Mouse (Mus musculus) liver, embryonic 11.5 days (tissue): ENCODE measurements around the gene Chst8. TPM values are rescaled to one million over a fixed set of nuclear protein-coding genes. Genes with fewer than 3 reads are reported as not detected.

Experiments used
- ATAC-seq: fragments of 200-750 bp; cut with Nextera tagmentation; replicated peaks from 2 replicates; pipeline ENCODE4 v1.8.0; 2017; ENCODE audit warnings: moderate number of reproducible peaks, mild to moderate bottlenecking, moderate TSS enrichment, moderate library complexity; ENCODE audit not compliant: low FRiP score
- DNase-seq: peaks from one replicate; pipeline ENCODE4 v3.0.0-alpha.2; 2017; ENCODE audit warnings: low spot score
- H3K27ac ChIP-seq: fragments of 300-500 bp; sonication (generic); 2 replicates; pipeline ENCODE4 v1.5.1; 2014; ENCODE audit warnings: mild to moderate bottlenecking, low read depth, low read length, control low read depth
- H3K27me3 ChIP-seq: fragments of 300-500 bp; sonication (generic); replicated peaks from 2 replicates; pipeline ENCODE4 v1.6.1; 2014; ENCODE audit warnings: low read length, mixed read lengths; ENCODE audit not compliant: control insufficient read depth, insufficient read depth
- H3K36me3 ChIP-seq: fragments of 300-500 bp; sonication (generic); 2 replicates; pipeline ENCODE4 v1.6.1; 2014; ENCODE audit warnings: mild to moderate bottlenecking, low read length, moderate library complexity, mixed read lengths; ENCODE audit not compliant: control insufficient read depth, insufficient read depth
- H3K4me1 ChIP-seq: fragments of 300-500 bp; sonication (generic); replicated peaks from 2 replicates; pipeline ENCODE4 v1.6.1; 2014; ENCODE audit warnings: low read length, mixed read lengths; ENCODE audit not compliant: control insufficient read depth, insufficient read depth
- H3K4me2 ChIP-seq: fragments of 300-500 bp; sonication (generic); 2 replicates; pipeline ENCODE4 v1.6.1; 2014; ENCODE audit warnings: mild to moderate bottlenecking, control low read depth, moderate library complexity
- H3K4me3 ChIP-seq: fragments of 300-500 bp; sonication (generic); 2 replicates; pipeline ENCODE4 v1.5.1; 2014; ENCODE audit warnings: low read depth, low read length, control low read depth
- H3K9ac ChIP-seq: fragments of 300-500 bp; sonication (generic); 2 replicates; pipeline ENCODE4 v1.6.1; 2014; ENCODE audit warnings: low read depth, low read length, control low read depth
- H3K9me3 ChIP-seq: fragments of 300-500 bp; sonication (generic); 2 replicates; pipeline ENCODE4 v1.6.1; 2016; ENCODE audit warnings: low read length, inconsistent platforms, mixed read lengths; ENCODE audit not compliant: control insufficient read depth
- WGBS: fragments of 180-500 bp; shearing (Covaris S2); extraction: QIAGEN DNeasy Blood & Tissue Kit; methylation state at CpG from one replicate; pipeline ENCODE4 v1.1.7; 2014; 5-methylcytosine and 5-hydroxymethylcytosine counted together
- polyA plus RNA-seq: library from polyadenylated mRNA; unstranded; fragments of >200 nt; fragmentation: Nextera tagmentation; extraction: Ambion mirVana; gene quantifications from 2 replicates; pipeline ENCODE4 v1.2.1, GENCODE M21; 2014

Chst8 gene
- polyA plus RNA-seq, 1 experiment from 2014 or later, result 0.75 TPM

DNA sequence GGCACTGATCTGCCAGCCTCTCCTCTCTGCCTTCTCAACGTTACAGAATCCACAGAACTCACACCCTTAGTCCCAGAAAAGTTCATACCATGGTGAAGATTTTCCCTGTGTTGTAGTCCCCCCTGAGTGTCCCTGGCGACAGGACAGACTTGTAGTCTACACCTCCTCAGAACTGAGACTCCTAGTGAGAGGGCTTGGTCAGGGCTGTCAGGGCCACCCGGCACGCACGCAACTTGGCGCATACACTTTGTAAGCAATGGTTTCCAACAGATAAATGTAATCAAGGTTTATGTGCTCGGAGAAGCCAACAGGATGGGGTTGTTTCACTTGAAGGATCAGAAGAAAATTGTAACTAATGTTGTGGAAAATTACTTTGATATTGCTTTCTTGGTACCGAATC, 67.5 kb downstream of the Chst8 start:
- H3K4me2 ChIP-seq, result no peak overlapping the region
- H3K27me3 ChIP-seq, result no peaks in the 10 kb centered on the region
- DNase-seq, result no peak
- ATAC-seq, result no peak
- H3K4me3 ChIP-seq, result no peak overlapping the region
- 86% methylated on average over 8 of the region's 8 CpGs for WGBS
- H3K4me1 ChIP-seq, result no peaks in the 10 kb centered on the region
- no peak overlapping the region for H3K9ac ChIP-seq
- H3K27ac ChIP-seq, result no peak overlapping the region
- no peaks in the 10 kb centered on the region for H3K36me3 ChIP-seq
- no peaks in the 10 kb centered on the region for H3K9me3 ChIP-seq

GRCm38 (mm10) chr7:34743411-34744085, 69.0 kb downstream of the Chst8 start:
- no peak overlapping the region for H3K9ac ChIP-seq
- ATAC-seq, result no peak
- H3K27me3 ChIP-seq, result no peaks in the 10 kb centered on the region
- no peaks in the 10 kb centered on the region for H3K9me3 ChIP-seq
- H3K4me2 ChIP-seq, result no peak overlapping the region
- no peaks in the 10 kb centered on the region for H3K36me3 ChIP-seq
- H3K4me1 ChIP-seq, result no peaks in the 10 kb centered on the region
- no peak overlapping the region for H3K4me3 ChIP-seq
- no peak for DNase-seq
- H3K27ac ChIP-seq, result no peak overlapping the region
- 65% methylated on average over 8 of the region's 8 CpGs for WGBS

DNA sequence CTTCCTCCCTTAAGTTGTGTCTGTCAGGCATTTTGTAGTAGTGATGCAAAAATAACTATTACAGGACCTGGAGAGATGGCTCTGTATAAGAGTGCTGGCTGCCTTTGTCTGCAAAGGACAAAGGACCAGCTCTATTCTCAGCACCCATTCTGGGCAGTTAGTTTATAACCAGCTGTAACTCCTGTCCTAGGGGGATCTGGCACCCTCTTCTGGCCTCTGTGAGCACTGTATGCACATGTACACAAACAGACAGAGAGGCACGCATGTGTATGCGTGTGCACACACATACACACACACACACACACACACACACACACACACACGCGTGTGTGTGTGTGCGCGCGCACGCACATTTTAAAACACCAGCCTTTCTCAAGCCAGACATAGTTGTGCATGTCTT, 73.1 kb downstream of the Chst8 start:
- H3K4me2 ChIP-seq, result no peak overlapping the region
- H3K9me3 ChIP-seq, result no peaks in the 10 kb centered on the region
- WGBS, result 96% methylated on average over 8 of the region's 8 CpGs
- no peak overlapping the region for H3K27ac ChIP-seq
- DNase-seq, result no peak
- H3K27me3 ChIP-seq, result no peaks in the 10 kb centered on the region
- ATAC-seq, result no peak
- no peaks in the 10 kb centered on the region for H3K36me3 ChIP-seq
- H3K4me1 ChIP-seq, result no peaks in the 10 kb centered on the region
- H3K4me3 ChIP-seq, result no peak overlapping the region
- H3K9ac ChIP-seq, result no peak overlapping the region

DNA sequence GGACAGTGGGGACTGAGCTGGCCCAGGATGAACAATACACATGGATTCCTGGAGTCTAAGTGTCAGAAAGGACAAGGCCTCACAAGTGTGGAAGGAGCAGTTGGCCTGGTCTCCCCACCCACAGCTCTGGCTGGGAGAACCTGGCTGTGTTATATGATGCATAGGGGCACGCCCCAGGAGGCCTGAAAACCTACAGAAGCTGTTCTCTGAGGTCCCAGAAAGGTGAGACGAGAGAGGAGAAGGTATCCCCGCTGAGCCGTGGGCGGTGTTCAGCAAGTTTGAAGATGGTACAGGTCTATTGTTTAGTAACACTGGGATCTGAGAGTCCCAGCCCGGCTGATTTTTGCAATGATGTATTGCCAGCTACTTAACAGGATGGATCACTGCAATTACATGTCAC, 75.3 kb downstream of the Chst8 start:
- DNase-seq (no peak), ATAC-seq (no peak)
- Histone ChIP-seq H3K9me3 (no peaks in the 10 kb centered on the region), H3K27me3 (no peaks in the 10 kb centered on the region), H3K36me3 (no peaks in the 10 kb centered on the region), H3K4me3 (no peak overlapping the region), H3K27ac (no peak overlapping the region), H3K9ac (no peak overlapping the region), H3K4me1 (no peaks in the 10 kb centered on the region), H3K4me2 (no peak overlapping the region)
- 77% methylated on average over 6 of the region's 6 CpGs for WGBS

- WGBS, result 85% methylated on average over 6 of the region's 6 CpGs
- H3K27ac ChIP-seq, result no peak overlapping the region
- H3K4me2 ChIP-seq, result no peak overlapping the region
- H3K9me3 ChIP-seq, result no peaks in the 10 kb centered on the region
- ATAC-seq (no peak), DNase-seq (no peak)
- H3K27me3 ChIP-seq, result no peaks in the 10 kb centered on the region
- no peaks in the 10 kb centered on the region for H3K4me1 ChIP-seq
- no peaks in the 10 kb centered on the region for H3K36me3 ChIP-seq
- H3K4me3 ChIP-seq, result no peak overlapping the region
- H3K9ac ChIP-seq, result no peak overlapping the region
Measured at GRCm38 (mm10) chr7:34734348-34734747, 78.2 kb downstream of the Chst8 start.

GRCm38 (mm10) chr7:34728931-34729330, 83.6 kb downstream of the Chst8 start:
- no peak overlapping the region for H3K9ac ChIP-seq
- no peak overlapping the region for H3K27ac ChIP-seq
- H3K27me3 ChIP-seq, result no peaks in the 10 kb centered on the region
- 35% methylated on average over 6 of the region's 6 CpGs for WGBS
- no peaks in the 10 kb centered on the region for H3K4me1 ChIP-seq
- H3K36me3 ChIP-seq, result no peaks in the 10 kb centered on the region
- ATAC-seq (no peak), DNase-seq (no peak)
- no peak overlapping the region for H3K4me2 ChIP-seq
- no peak overlapping the region for H3K4me3 ChIP-seq
- no peaks in the 10 kb centered on the region for H3K9me3 ChIP-seq

- no peak overlapping the region for H3K27ac ChIP-seq
- 75% methylated on average over 4 of the region's 4 CpGs for WGBS
- H3K27me3 ChIP-seq, result no peaks in the 10 kb centered on the region
- no peaks in the 10 kb centered on the region for H3K9me3 ChIP-seq
- H3K4me3 ChIP-seq, result no peak overlapping the region
- DNase-seq (no peak), ATAC-seq (no peak)
- H3K9ac ChIP-seq, result no peak overlapping the region
- peaks cover 3% of the 10 kb centered on the region; the same call in 1 of the 2 replicates for H3K4me1 ChIP-seq
- H3K36me3 ChIP-seq, result no peaks in the 10 kb centered on the region
- H3K4me2 ChIP-seq, result no peak overlapping the region
Measured at GRCm38 (mm10) chr7:34725206-34725605, 87.3 kb downstream of the Chst8 start.

DNA sequence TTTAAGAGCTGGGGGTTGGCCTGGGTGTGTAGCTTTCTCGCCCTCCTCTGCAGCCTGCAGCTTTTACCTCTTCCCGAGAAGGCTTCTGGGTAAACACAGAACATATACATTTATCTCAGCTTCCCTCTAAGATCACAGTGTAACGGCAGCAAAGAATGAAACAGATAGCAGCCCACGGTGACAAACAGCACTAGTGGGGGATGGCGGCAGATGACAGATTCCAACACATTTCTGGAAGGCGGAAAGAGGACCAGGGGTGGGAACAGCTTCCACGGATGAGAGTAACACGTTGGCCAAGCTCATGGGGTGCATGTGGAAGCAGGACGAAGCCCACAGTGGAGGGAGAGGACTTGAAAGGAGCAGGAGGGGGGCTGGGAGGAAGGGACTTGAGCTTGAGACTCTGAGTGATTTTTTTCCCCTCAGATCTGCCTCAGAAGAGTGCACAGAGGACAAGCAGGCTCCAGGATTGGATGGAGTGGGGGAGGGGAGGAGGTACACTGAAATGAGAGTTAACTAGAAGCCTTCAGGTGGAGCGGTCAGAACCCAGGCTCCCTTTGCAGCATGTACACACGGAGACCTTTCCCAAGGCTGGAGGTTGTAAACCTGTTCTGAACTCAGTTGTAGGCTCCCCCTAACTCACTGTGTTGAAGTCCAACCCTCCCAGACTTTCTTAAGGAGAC, 89.8 kb downstream of the Chst8 start:
- Histone ChIP-seq H3K27ac (no peak overlapping the region), H3K4me3 (no peak overlapping the region), H3K27me3 (no peaks in the 10 kb centered on the region), H3K36me3 (no peaks in the 10 kb centered on the region), H3K9ac (no peak overlapping the region), H3K4me1 (peaks cover 3% of the 10 kb centered on the region; the same call in 1 of the 2 replicates), H3K9me3 (no peaks in the 10 kb centered on the region), H3K4me2 (no peak overlapping the region)
- 48% methylated on average over 11 of the region's 11 CpGs for WGBS
- ATAC-seq (no peak), DNase-seq (no peak)

DNA sequence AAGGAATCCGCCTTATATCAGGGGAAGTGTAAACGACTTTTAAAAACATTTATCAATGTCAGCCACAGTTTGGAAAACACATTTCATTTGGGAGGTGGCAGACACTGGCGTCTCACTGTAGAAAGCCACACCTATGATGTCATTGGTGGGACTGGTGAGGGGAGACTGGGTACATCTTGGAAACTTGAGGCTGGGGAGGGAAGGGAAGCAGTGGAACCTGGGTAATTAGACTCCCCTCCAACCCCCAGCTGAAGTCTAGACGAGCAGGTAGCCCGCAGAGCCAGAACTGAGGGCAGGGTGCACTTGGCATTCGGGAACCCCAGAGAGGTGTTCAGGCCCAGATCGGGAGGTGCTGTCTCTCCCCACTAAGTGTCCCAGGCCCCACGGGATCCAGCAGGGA, 90.4 kb downstream of the Chst8 start:
- no peak for ATAC-seq
- 30% methylated on average over 8 of the region's 8 CpGs for WGBS
- H3K27ac ChIP-seq, result no peak overlapping the region
- H3K4me2 ChIP-seq, result no peak overlapping the region
- no peak overlapping the region for H3K4me3 ChIP-seq
- H3K9ac ChIP-seq, result no peak overlapping the region
- no peaks in the 10 kb centered on the region for H3K27me3 ChIP-seq
- H3K4me1 ChIP-seq, result peaks cover 3% of the 10 kb centered on the region; the same call in 1 of the 2 replicates
- no peaks in the 10 kb centered on the region for H3K9me3 ChIP-seq
- DNase-seq, result no peak
- H3K36me3 ChIP-seq, result no peaks in the 10 kb centered on the region
